Mouse (Mus musculus): ENCODE measurements around the gene Gm28845.

Gene Gm28845

GRCm38 (mm10) chr1:65119438-65119837, at the start of gene Gm28845:
Gm28845 (minus strand) TSS chr1:65119558.
- DNase-seq, result no peak

GRCm38 (mm10) chr1:65167496-65167895, 48.1 kb upstream of the Gm28845 start:
- no peak for DNase-seq

GRCm38 (mm10) chr1:65162210-65162609, 42.9 kb upstream of the Gm28845 start:
- DNase-seq, result no peak

- no peak for DNase-seq
Measured at GRCm38 (mm10) chr1:65156111-65156510, 36.8 kb upstream of the Gm28845 start.

GRCm38 (mm10) chr1:65154814-65155213, 35.5 kb upstream of the Gm28845 start:
- no peak for DNase-seq

- DNase-seq, result no peak
Measured at GRCm38 (mm10) chr1:65147971-65148370, 28.6 kb upstream of the Gm28845 start.

- DNase-seq, result no peak
Measured at GRCm38 (mm10) chr1:65147326-65147725, 28.0 kb upstream of the Gm28845 start.

- no peak for DNase-seq
Measured at GRCm38 (mm10) chr1:65146601-65147000, 27.2 kb upstream of the Gm28845 start.

GRCm38 (mm10) chr1:65144783-65145182, 25.4 kb upstream of the Gm28845 start:
- DNase-seq, result no peak

- DNase-seq, result no peak
Measured at GRCm38 (mm10) chr1:65137560-65137959, 18.2 kb upstream of the Gm28845 start.

- no peak for DNase-seq
Measured at GRCm38 (mm10) chr1:65132833-65133232, 13.5 kb upstream of the Gm28845 start.

GRCm38 (mm10) chr1:65131671-65132070, 12.3 kb upstream of the Gm28845 start:
- DNase-seq, result no peak

GRCm38 (mm10) chr1:65130226-65130625, 10.9 kb upstream of the Gm28845 start:
- no peak for DNase-seq

GRCm38 (mm10) chr1:65129634-65130180, 10.3 kb upstream of the Gm28845 start:
- no peak for DNase-seq

GRCm38 (mm10) chr1:65122574-65123372, 3.4 kb upstream of the Gm28845 start, which contains the start of gene D630023F18Rik:
D630023F18Rik (minus strand) TSS chr1:65123214.
- no peak for DNase-seq

GRCm38 (mm10) chr1:65118150-65118913, 1.0 kb downstream of the Gm28845 start:
- DNase-seq, result no peak

- no peak for DNase-seq
Measured at GRCm38 (mm10) chr1:65113536-65114172, 5.7 kb downstream of the Gm28845 start.

- no peak for DNase-seq
Measured at GRCm38 (mm10) chr1:65112807-65113196, 6.6 kb downstream of the Gm28845 start.

- peak; percentile 32 for DNase-seq
Measured at GRCm38 (mm10) chr1:65112031-65112806, 7.1 kb downstream of the Gm28845 start.

- DNase-seq, result no peak
Measured at GRCm38 (mm10) chr1:65109756-65110435, 9.5 kb downstream of the Gm28845 start.

GRCm38 (mm10) chr1:65109196-65109595, 10.2 kb downstream of the Gm28845 start:
- no peak for DNase-seq
